Mouse (Mus musculus): ENCODE results near the gene Agl. TPM values are rescaled to one million over a fixed set of nuclear protein-coding genes. Genes with fewer than 3 reads are reported as not detected.
"Not testable (repeated sequence)": the region's sequence is repeated elsewhere in the genome, so short reads cannot be mapped to it uniquely, and the experiment has no call there.

Gene Agl
- polyA plus RNA-seq, 1 experiment from 2014 or later, result 13.4 TPM

GRCm38 (mm10) chr3:116784811-116785210, 23.2 kb downstream of the Agl start:
- Histone ChIP-seq H3K4me3 (ENCODE audit: low read depth, low read length) (no peak overlapping the region), H3K4me1 (replicated peaks; ENCODE audit: control insufficient read depth, insufficient read depth, low read length) (no peaks in the 10 kb centered on the region; the same call in 1 of the 2 replicates), H3K4me2 (no peak overlapping the region), H3K27ac (ENCODE audit: low read depth, low read length) (no peak overlapping the region), H3K9ac (ENCODE audit: low read depth, low read length) (no peak overlapping the region), H3K9me3 (ENCODE audit: control insufficient read depth, low read length) (no peaks in the 10 kb centered on the region), H3K36me3 (ENCODE audit: control insufficient read depth, insufficient read depth, low read length) (peaks cover 16% of the 10 kb centered on the region), H3K27me3 (replicated peaks; ENCODE audit: control insufficient read depth, insufficient read depth, low read length) (no peaks in the 10 kb centered on the region)
- WGBS, result 92% methylated on average over 8 of the region's 8 CpGs
- no peak for ATAC-seq (replicated peaks; ENCODE audit: low FRiP score)
- DNase-seq (ENCODE audit: low spot score), result no peak

GRCm38 (mm10) chr3:116784290-116784689, 23.7 kb downstream of the Agl start:
- ATAC-seq (replicated peaks; ENCODE audit: low FRiP score), result no peak; the same call in 1 of the 2 replicates
- H3K36me3 ChIP-seq (ENCODE audit: control insufficient read depth, insufficient read depth, low read length), result peaks cover 16% of the 10 kb centered on the region
- WGBS, result 62% methylated on average over 12 of the region's 12 CpGs

GRCm38 (mm10) chr3:116776961-116777360, 31.0 kb downstream of the Agl start:
- ATAC-seq (replicated peaks; ENCODE audit: low FRiP score) (no peak), DNase-seq (ENCODE audit: low spot score) (no peak)
- Histone ChIP-seq H3K4me3 (ENCODE audit: low read depth, low read length) (no peak overlapping the region), H3K9ac (ENCODE audit: low read depth, low read length) (no peak overlapping the region), H3K36me3 (ENCODE audit: control insufficient read depth, insufficient read depth, low read length) (peaks cover 10% of the 10 kb centered on the region), H3K4me2 (no peak overlapping the region), H3K4me1 (replicated peaks; ENCODE audit: control insufficient read depth, insufficient read depth, low read length) (no peaks in the 10 kb centered on the region; the same call in 1 of the 2 replicates), H3K27me3 (replicated peaks; ENCODE audit: control insufficient read depth, insufficient read depth, low read length) (no peaks in the 10 kb centered on the region), H3K27ac (ENCODE audit: low read depth, low read length) (no peak overlapping the region), H3K9me3 (ENCODE audit: control insufficient read depth, low read length) (no peaks in the 10 kb centered on the region)
- 68% methylated on average over 2 of the region's 2 CpGs for WGBS

More at GRCm38 (mm10) chr3:116784290-116784689, 23.7 kb downstream of the Agl start:
- no peak overlapping the region for H3K27ac ChIP-seq (ENCODE audit: low read depth, low read length)
- H3K27me3 ChIP-seq (replicated peaks; ENCODE audit: control insufficient read depth, insufficient read depth, low read length), result no peaks in the 10 kb centered on the region
- no peak for DNase-seq (ENCODE audit: low spot score)
- H3K9me3 ChIP-seq (ENCODE audit: control insufficient read depth, low read length), result no peaks in the 10 kb centered on the region
- no peak overlapping the region for H3K9ac ChIP-seq (ENCODE audit: low read depth, low read length)
- no peak overlapping the region for H3K4me2 ChIP-seq
- H3K4me1 ChIP-seq (replicated peaks; ENCODE audit: control insufficient read depth, insufficient read depth, low read length), result no peaks in the 10 kb centered on the region; the same call in 1 of the 2 replicates
- no peak overlapping the region for H3K4me3 ChIP-seq (ENCODE audit: low read depth, low read length)

- Histone ChIP-seq H3K4me2 (no peak overlapping the region), H3K9me3 (ENCODE audit: control insufficient read depth, low read length) (no peaks in the 10 kb centered on the region), H3K27me3 (replicated peaks; ENCODE audit: control insufficient read depth, insufficient read depth, low read length) (no peaks in the 10 kb centered on the region), H3K4me1 (replicated peaks; ENCODE audit: control insufficient read depth, insufficient read depth, low read length) (no peaks in the 10 kb centered on the region; the same call in 1 of the 2 replicates), H3K9ac (ENCODE audit: low read depth, low read length) (no peak overlapping the region), H3K36me3 (ENCODE audit: control insufficient read depth, insufficient read depth, low read length) (peaks cover 7% of the 10 kb centered on the region), H3K4me3 (ENCODE audit: low read depth, low read length) (no peak overlapping the region), H3K27ac (ENCODE audit: low read depth, low read length) (no peak overlapping the region)
- ATAC-seq (replicated peaks; ENCODE audit: low FRiP score) (no peak), DNase-seq (ENCODE audit: low spot score) (no peak)
- 86% methylated on average over 12 of the region's 12 CpGs for WGBS
Measured at GRCm38 (mm10) chr3:116773836-116774235, 34.1 kb downstream of the Agl start.

- Histone ChIP-seq H3K9me3 (ENCODE audit: control insufficient read depth, low read length) (no peaks in the 10 kb centered on the region), H3K27me3 (replicated peaks; ENCODE audit: control insufficient read depth, insufficient read depth, low read length) (no peaks in the 10 kb centered on the region), H3K4me1 (replicated peaks; ENCODE audit: control insufficient read depth, insufficient read depth, low read length) (no peaks in the 10 kb centered on the region), H3K36me3 (ENCODE audit: control insufficient read depth, insufficient read depth, low read length) (peaks cover 2% of the 10 kb centered on the region), H3K9ac (ENCODE audit: low read depth, low read length) (no peak overlapping the region), H3K27ac (ENCODE audit: low read depth, low read length) (no peak overlapping the region), H3K4me3 (ENCODE audit: low read depth, low read length) (no peak overlapping the region), H3K4me2 (no peak overlapping the region)
- DNase-seq (ENCODE audit: low spot score), result no peak
- no peak for ATAC-seq (replicated peaks; ENCODE audit: low FRiP score)
- 83% methylated on average over 2 of the region's 2 CpGs for WGBS
Measured at GRCm38 (mm10) chr3:116771597-116771996, 36.4 kb downstream of the Agl start.

- H3K9me3 ChIP-seq (ENCODE audit: control insufficient read depth, low read length); H3K4me2 ChIP-seq; ATAC-seq (replicated peaks; ENCODE audit: low FRiP score); H3K27me3 ChIP-seq (replicated peaks; ENCODE audit: control insufficient read depth, insufficient read depth, low read length); H3K9ac ChIP-seq (ENCODE audit: low read depth, low read length); H3K27ac ChIP-seq (ENCODE audit: low read depth, low read length); H3K4me3 ChIP-seq (ENCODE audit: low read depth, low read length); H3K4me1 ChIP-seq (replicated peaks; ENCODE audit: control insufficient read depth, insufficient read depth, low read length); DNase-seq (ENCODE audit: low spot score): not testable (repeated sequence)
- peaks cover 13% of the 10 kb centered on the region for H3K36me3 ChIP-seq (ENCODE audit: control insufficient read depth, insufficient read depth, low read length)
- WGBS, result 88% methylated on average over 7 of the region's 7 CpGs
Measured at GRCm38 (mm10) chr3:116766963-116767362, 41.0 kb downstream of the Agl start.

GRCm38 (mm10) chr3:116752818-116753217, 55.1 kb downstream of the Agl start:
- WGBS, result 91% methylated on average over 8 of the region's 8 CpGs
- H3K27ac ChIP-seq (ENCODE audit: low read depth, low read length), result no peak overlapping the region
- no peaks in the 10 kb centered on the region for H3K4me1 ChIP-seq (replicated peaks; ENCODE audit: control insufficient read depth, insufficient read depth, low read length)
- H3K27me3 ChIP-seq (replicated peaks; ENCODE audit: control insufficient read depth, insufficient read depth, low read length), result no peaks in the 10 kb centered on the region
- H3K36me3 ChIP-seq (ENCODE audit: control insufficient read depth, insufficient read depth, low read length), result peaks cover 3% of the 10 kb centered on the region
- H3K4me2 ChIP-seq, result no peak overlapping the region
- H3K4me3 ChIP-seq (ENCODE audit: low read depth, low read length), result no peak overlapping the region
- H3K9ac ChIP-seq (ENCODE audit: low read depth, low read length), result no peak overlapping the region
- DNase-seq (ENCODE audit: low spot score) (no peak), ATAC-seq (replicated peaks; ENCODE audit: low FRiP score) (no peak)
- no peaks in the 10 kb centered on the region for H3K9me3 ChIP-seq (ENCODE audit: control insufficient read depth, low read length)

- H3K36me3 ChIP-seq (ENCODE audit: control insufficient read depth, insufficient read depth, low read length), result no peaks in the 10 kb centered on the region
- no peaks in the 10 kb centered on the region for H3K27me3 ChIP-seq (replicated peaks; ENCODE audit: control insufficient read depth, insufficient read depth, low read length)
- no peak overlapping the region for H3K9ac ChIP-seq (ENCODE audit: low read depth, low read length)
- 78% methylated on average over 4 of the region's 4 CpGs for WGBS
- ATAC-seq (replicated peaks; ENCODE audit: low FRiP score), result peak; percentile 59; the same call in 1 of the 2 replicates
- H3K4me1 ChIP-seq (replicated peaks; ENCODE audit: control insufficient read depth, insufficient read depth, low read length), result no peaks in the 10 kb centered on the region
- H3K4me3 ChIP-seq (ENCODE audit: low read depth, low read length), result no peak overlapping the region
- H3K27ac ChIP-seq (ENCODE audit: low read depth, low read length), result no peak overlapping the region
- no peak for DNase-seq (ENCODE audit: low spot score)
- no peak overlapping the region for H3K4me2 ChIP-seq
- H3K9me3 ChIP-seq (ENCODE audit: control insufficient read depth, low read length), result no peaks in the 10 kb centered on the region
Measured at GRCm38 (mm10) chr3:116751191-116751860, 56.6 kb downstream of the Agl start.

Measured in liver, embryonic 11.5 days (tissue).